Mouse (Mus musculus) hindbrain, embryonic 15.5 days (tissue): ENCODE results near the gene Lca5l. TPM values are rescaled to one million over a fixed set of nuclear protein-coding genes. Genes with fewer than 3 reads are reported as not detected.

Experiments used
- ATAC-seq: fragments of 200-750 bp; cut with Nextera tagmentation; 2 replicates; pipeline ENCODE4 v1.8.0; 2017; ENCODE audit warnings: low read depth, moderate number of reproducible peaks, moderate TSS enrichment; ENCODE audit not compliant: low FRiP score
- H3K27ac ChIP-seq: fragments of 300-500 bp; sonication (generic); replicated peaks from 2 replicates; pipeline ENCODE4 v1.5.1; 2015; ENCODE audit warnings: mild to moderate bottlenecking, inconsistent platforms
- H3K27me3 ChIP-seq: fragments of 300-500 bp; sonication (generic); 2 replicates; pipeline ENCODE4 v1.6.1; 2015; ENCODE audit warnings: control low read depth, inconsistent platforms
- H3K36me3 ChIP-seq: fragments of 300-500 bp; sonication (generic); 2 replicates; pipeline ENCODE4 v1.6.1; 2015; ENCODE audit warnings: control low read depth, inconsistent platforms
- H3K4me1 ChIP-seq: fragments of 300-500 bp; sonication (generic); replicated peaks from 2 replicates; pipeline ENCODE4 v1.6.1; 2015; ENCODE audit warnings: control low read depth, inconsistent platforms
- H3K4me2 ChIP-seq: fragments of 300-500 bp; sonication (generic); 2 replicates; pipeline ENCODE4 v1.6.1; 2015; ENCODE audit warnings: moderate library complexity, mild to moderate bottlenecking, inconsistent platforms
- H3K4me3 ChIP-seq: fragments of 300-500 bp; sonication (generic); 2 replicates; pipeline ENCODE4 v1.5.1; 2015; ENCODE audit warnings: mild to moderate bottlenecking, inconsistent platforms
- H3K9ac ChIP-seq: fragments of 300-500 bp; sonication (generic); 2 replicates; pipeline ENCODE4 v1.6.1; 2015; ENCODE audit warnings: inconsistent platforms
- H3K9me3 ChIP-seq: fragments of 300-500 bp; sonication (generic); 2 replicates; pipeline ENCODE4 v1.6.1; 2016; ENCODE audit warnings: control low read depth, inconsistent platforms
- WGBS: fragments of 180-500 bp; shearing (Covaris S2); methylation state at CpG from one replicate; pipeline ENCODE4 v1.1.7; 2015; 5-methylcytosine and 5-hydroxymethylcytosine counted together
- polyA plus RNA-seq: library from polyadenylated mRNA; unstranded; fragments of >200 nt; fragmentation: Nextera tagmentation; extraction: Ambion mirVana; gene quantifications from 2 replicates; pipeline ENCODE4 v1.2.1, GENCODE M21; 2015

Lca5l gene
- polyA plus RNA-seq, result 2.3 and 2.4 TPM in 2 replicates

DNA sequence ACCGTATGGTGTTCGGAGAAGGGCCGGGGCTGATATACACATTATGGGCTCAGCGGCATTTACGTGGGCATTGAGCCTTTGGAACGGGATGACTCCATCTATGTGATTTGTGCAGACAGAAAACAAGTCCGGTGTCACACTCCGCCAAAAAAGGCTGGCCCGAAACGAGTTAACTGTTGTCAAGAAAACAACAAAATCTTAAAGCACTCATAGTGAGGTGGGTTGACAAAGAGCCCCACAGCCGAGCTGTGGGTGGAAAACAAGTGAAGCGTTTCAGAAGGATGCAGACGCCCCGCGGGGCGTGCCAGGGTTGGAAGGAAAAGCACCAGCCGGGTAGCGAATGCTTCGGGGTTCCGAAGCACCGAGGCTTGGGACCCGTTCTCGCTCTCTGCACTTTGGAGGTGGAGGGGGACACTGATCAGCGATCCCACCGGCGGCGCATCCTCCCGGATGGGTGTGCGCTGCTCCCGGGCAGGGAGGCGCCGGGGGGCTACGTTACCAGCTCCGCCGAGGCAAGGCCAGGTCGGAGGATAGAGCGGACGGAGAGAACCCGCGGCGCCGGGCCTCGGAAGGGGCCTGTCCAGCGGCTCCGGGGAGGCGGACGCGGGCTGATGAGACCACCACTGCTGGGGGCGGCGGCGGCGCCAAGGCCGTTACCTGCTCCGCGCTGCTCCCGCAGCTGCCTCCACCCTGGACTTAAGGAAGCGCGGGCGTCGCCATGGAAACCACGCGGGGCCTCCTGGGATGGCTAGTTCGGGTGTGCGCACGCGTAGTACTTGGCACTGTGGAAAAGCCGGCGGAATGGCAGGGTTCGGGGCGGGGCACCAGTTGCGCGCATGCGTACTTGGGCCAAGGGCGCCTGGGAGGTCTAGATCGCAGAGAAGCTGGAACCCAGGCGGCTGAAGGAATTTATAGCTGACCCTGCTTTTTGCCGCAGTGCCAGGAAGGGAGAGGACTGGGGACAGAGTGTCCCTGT is at the start of gene Lca5l:
Gene Lca5l, minus strand, starts transcription at position 741 of the 976 bp plus-strand sequence.
- Histone ChIP-seq H3K27me3 (no peaks in the 10 kb centered on the region), H3K27ac (peak within 1 kb of the TSS; percentile 86), H3K4me2 (peak within 1 kb of the TSS; percentile 65), H3K4me3 (peak within 1 kb of the TSS; percentile 83), H3K9ac (peak within 1 kb of the TSS; percentile 88), H3K9me3 (no peaks in the 10 kb centered on the region), H3K36me3 (no peaks in the 10 kb centered on the region), H3K4me1 (peaks cover 12% of the 10 kb centered on the region)
- under 1% methylated on average over 77 of the region's 77 CpGs for WGBS
- ATAC-seq, result peak; percentile 98

GRCm38 (mm10) chr16:96235366-96235970 is 43.4 kb upstream of the Lca5l start, which contains the start of gene B3galt5:
Gene B3galt5, plus strand, starts transcription at chr16:96235801.
- peak within 1 kb of the TSS; percentile 64; the same call in 1 of the 2 replicates for H3K27ac ChIP-seq
- peaks cover 7% of the 10 kb centered on the region; the same call in 1 of the 2 replicates for H3K4me1 ChIP-seq
- no peak within 1 kb of the TSS for H3K4me3 ChIP-seq
- H3K36me3 ChIP-seq, result no peaks in the 10 kb centered on the region
- no peak for ATAC-seq
- 51% methylated on average over 17 of the region's 17 CpGs for WGBS
- no peak within 1 kb of the TSS for H3K9ac ChIP-seq
- H3K4me2 ChIP-seq, result peak within 1 kb of the TSS; percentile 11
- no peaks in the 10 kb centered on the region for H3K9me3 ChIP-seq
- no peaks in the 10 kb centered on the region for H3K27me3 ChIP-seq

DNA sequence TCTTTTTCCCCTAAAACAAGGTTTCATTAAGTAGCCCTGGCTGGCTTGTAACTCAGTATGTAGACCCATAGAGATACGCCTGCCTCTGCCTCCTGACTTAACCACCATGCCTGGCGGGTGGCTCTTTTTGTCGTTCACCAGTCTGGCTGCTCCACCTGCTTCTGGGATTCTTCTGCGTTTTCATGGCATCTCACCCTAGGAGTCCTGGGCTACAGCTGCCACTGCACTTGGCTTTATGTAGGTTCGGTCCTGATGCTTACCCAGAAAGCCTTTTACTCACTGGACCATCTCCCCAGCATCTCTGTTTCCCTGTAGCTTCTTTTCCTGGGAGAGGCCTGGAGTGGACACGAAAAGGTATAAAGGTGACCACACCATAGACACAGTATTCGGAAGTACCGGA is 41.9 kb upstream of the Lca5l start:
- 90% methylated on average over 8 of the region's 8 CpGs for WGBS

DNA sequence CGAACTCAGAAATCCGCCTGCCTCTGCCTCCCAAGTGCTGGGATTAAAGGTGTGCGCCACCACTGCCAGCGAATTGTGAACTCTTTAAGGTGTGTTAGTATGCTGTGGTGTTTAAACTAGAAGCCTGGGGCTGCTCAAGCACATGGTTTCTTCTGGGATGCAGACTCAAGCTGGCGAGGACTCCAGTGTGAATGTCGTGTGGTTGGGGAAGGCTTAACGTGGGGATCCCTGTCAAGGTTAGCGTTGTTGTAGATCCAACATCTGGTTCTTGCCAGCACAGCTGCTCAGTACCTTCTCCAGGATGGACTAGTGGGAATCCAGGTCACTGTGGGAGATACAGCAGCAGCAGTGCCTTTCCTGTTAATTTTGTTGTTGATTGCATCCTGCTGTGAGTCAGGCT is 39.9 kb upstream of the Lca5l start:
- Histone ChIP-seq H3K4me3 (no peak overlapping the region), H3K36me3 (no peaks in the 10 kb centered on the region), H3K4me1 (peaks cover 15% of the 10 kb centered on the region), H3K27me3 (no peaks in the 10 kb centered on the region), H3K4me2 (no peak overlapping the region), H3K9ac (no peak overlapping the region), H3K27ac (no peak overlapping the region), H3K9me3 (no peaks in the 10 kb centered on the region)
- ATAC-seq, result no peak
- 85% methylated on average over 8 of the region's 8 CpGs for WGBS

More for the DNA sequence above, 41.9 kb upstream of the Lca5l start:
- Histone ChIP-seq H3K4me2 (no peak overlapping the region), H3K4me3 (no peak overlapping the region), H3K9ac (no peak overlapping the region), H3K27me3 (no peaks in the 10 kb centered on the region), H3K36me3 (no peaks in the 10 kb centered on the region), H3K4me1 (peaks cover 10% of the 10 kb centered on the region), H3K9me3 (no peaks in the 10 kb centered on the region), H3K27ac (no peak overlapping the region)
- no peak for ATAC-seq

- no peaks in the 10 kb centered on the region for H3K9me3 ChIP-seq
- H3K4me1 ChIP-seq, result peaks cover 15% of the 10 kb centered on the region
- whole genome bisulfite sequencing, result 93% methylated on average over 4 of the region's 4 CpGs
- H3K27me3 ChIP-seq, result no peaks in the 10 kb centered on the region
- H3K36me3 ChIP-seq, result no peaks in the 10 kb centered on the region
- H3K27ac ChIP-seq, result no peak overlapping the region
- no peak overlapping the region for H3K4me3 ChIP-seq
- no peak overlapping the region for H3K4me2 ChIP-seq
- no peak for ATAC-seq
- no peak overlapping the region for H3K9ac ChIP-seq
Measured at GRCm38 (mm10) chr16:96231251-96231650, 39.2 kb upstream of the Lca5l start.

GRCm38 (mm10) chr16:96230411-96230810 is 38.3 kb upstream of the Lca5l start:
- H3K9me3 ChIP-seq, result no peaks in the 10 kb centered on the region
- H3K9ac ChIP-seq, result no peak overlapping the region
- H3K4me3 ChIP-seq, result no peak overlapping the region
- peaks cover 9% of the 10 kb centered on the region for H3K4me1 ChIP-seq
- ATAC-seq, result peak; percentile 65; the same call in 1 of the 2 replicates
- no peaks in the 10 kb centered on the region for H3K36me3 ChIP-seq
- H3K27ac ChIP-seq, result no peak overlapping the region
- 26% methylated on average over 11 of the region's 11 CpGs for WGBS
- H3K4me2 ChIP-seq, result no peak overlapping the region
- no peaks in the 10 kb centered on the region for H3K27me3 ChIP-seq

DNA sequence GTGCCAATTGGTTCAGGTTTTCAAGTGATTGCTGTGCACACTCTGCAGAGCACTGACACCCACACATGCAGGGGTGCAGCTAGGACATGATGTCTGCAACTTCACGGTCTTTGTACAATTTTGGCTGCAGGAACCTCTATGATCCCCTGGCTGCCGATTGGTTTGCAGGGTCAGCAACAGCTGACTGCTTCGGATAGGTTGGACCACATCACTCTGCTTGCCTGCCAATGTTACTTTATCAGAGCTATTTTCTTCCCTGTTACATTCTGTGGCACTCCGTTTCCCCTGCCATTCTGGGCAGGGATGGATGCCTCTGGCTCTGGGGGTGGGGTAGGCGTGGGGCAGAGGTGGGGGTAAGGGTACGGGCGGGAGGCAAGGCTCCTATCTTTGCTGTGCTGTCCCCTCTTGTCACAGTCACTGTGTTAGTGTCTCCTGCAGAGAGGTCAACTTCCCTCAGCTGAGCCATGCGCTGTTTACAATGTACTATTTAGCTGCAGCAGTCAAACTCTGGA is 37.0 kb upstream of the Lca5l start:
- 0 out of 2 replicates have a peak overlapping the region, but pooled peaks have one; percentile 8 for H3K27ac ChIP-seq
- no peaks in the 10 kb centered on the region for H3K9me3 ChIP-seq
- WGBS, result 41% methylated on average over 8 of the region's 8 CpGs
- peaks cover 7% of the 10 kb centered on the region; the same call in 1 of the 2 replicates for H3K4me1 ChIP-seq
- no peak overlapping the region for H3K9ac ChIP-seq
- no peaks in the 10 kb centered on the region for H3K36me3 ChIP-seq
- no peaks in the 10 kb centered on the region for H3K27me3 ChIP-seq
- no peak overlapping the region for H3K4me2 ChIP-seq
- H3K4me3 ChIP-seq, result no peak overlapping the region
- ATAC-seq, result no peak

DNA sequence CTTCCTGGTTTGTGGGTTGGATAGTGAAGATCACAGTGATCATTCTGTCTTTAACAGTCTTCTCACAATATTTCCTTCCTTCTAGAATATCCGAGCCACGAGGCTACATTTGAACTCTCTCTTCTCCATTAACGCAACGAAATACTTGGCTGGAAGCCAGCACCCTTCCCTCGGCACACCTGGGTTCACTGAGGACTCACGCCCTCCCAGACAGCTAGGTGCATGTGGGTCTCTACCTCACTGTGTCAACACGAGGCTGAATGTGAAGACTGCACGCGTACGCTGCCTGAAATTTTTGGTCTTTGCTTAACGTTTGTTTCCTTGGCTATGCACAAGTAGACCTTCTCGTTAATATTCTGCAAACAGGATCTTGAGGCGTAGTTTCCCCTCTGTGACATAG is 36.4 kb upstream of the Lca5l start:
- H3K27me3 ChIP-seq, result no peaks in the 10 kb centered on the region
- no peak overlapping the region for H3K27ac ChIP-seq
- H3K4me2 ChIP-seq, result no peak overlapping the region
- ATAC-seq, result no peak
- no peaks in the 10 kb centered on the region for H3K36me3 ChIP-seq
- no peak overlapping the region for H3K4me3 ChIP-seq
- peaks cover 7% of the 10 kb centered on the region; the same call in 1 of the 2 replicates for H3K4me1 ChIP-seq
- 81% methylated on average over 13 of the region's 13 CpGs for WGBS
- no peak overlapping the region for H3K9ac ChIP-seq
- no peaks in the 10 kb centered on the region for H3K9me3 ChIP-seq

DNA sequence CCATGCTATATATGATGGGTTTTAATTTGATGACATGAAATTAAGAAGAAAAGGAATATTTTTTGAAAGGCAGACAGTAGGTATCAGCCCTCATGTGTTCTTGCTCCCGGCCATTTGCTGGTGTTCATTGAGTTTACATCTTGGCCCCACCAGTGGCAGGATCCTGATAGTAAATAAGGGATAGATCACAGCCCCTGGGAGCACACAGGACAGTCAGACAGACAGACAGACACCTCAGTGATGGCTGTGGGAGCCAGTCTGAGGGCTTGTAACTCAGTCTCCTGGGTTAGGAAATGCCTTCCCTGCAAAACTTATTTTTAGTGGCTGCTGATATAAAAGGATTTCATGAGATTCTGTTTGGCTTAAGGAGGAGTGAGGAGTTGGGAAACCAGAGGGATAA is 30.4 kb upstream of the Lca5l start:
- WGBS, result 89% methylated on average over 1 of the region's 1 CpGs

DNA sequence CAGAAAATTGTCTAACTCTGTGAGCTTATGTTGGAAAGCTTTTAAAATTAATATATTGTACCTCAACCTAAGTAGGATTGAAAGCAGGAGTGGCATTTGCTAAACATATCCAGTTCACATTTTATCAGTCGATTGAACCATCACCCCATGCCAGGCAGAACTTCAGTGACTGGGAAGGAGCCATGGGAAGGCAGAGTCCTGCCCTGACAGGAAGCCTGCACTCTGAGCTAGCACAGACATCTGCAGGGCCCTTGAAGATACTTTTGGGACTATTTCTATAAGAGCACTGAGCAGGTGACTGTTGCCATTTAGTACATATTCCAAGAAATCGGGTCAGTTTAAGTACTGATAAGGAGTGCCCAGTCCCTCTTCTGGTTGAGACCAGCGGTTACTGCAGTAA is 29.9 kb upstream of the Lca5l start:
- no peak overlapping the region for H3K4me2 ChIP-seq
- H3K4me1 ChIP-seq, result no peaks in the 10 kb centered on the region
- no peaks in the 10 kb centered on the region for H3K36me3 ChIP-seq
- H3K27ac ChIP-seq, result no peak overlapping the region
- no peaks in the 10 kb centered on the region for H3K27me3 ChIP-seq
- no peak overlapping the region for H3K4me3 ChIP-seq
- WGBS, result 93% methylated on average over 3 of the region's 3 CpGs
- ATAC-seq, result no peak
- H3K9me3 ChIP-seq, result no peaks in the 10 kb centered on the region
- no peak overlapping the region for H3K9ac ChIP-seq

More for the DNA sequence above, 30.4 kb upstream of the Lca5l start:
- no peak for ATAC-seq
- H3K9ac ChIP-seq, result no peak overlapping the region
- no peaks in the 10 kb centered on the region for H3K36me3 ChIP-seq
- no peak overlapping the region for H3K4me2 ChIP-seq
- H3K9me3 ChIP-seq, result no peaks in the 10 kb centered on the region
- no peak overlapping the region for H3K4me3 ChIP-seq
- H3K27ac ChIP-seq, result no peak overlapping the region
- H3K27me3 ChIP-seq, result no peaks in the 10 kb centered on the region
- H3K4me1 ChIP-seq, result no peaks in the 10 kb centered on the region

DNA sequence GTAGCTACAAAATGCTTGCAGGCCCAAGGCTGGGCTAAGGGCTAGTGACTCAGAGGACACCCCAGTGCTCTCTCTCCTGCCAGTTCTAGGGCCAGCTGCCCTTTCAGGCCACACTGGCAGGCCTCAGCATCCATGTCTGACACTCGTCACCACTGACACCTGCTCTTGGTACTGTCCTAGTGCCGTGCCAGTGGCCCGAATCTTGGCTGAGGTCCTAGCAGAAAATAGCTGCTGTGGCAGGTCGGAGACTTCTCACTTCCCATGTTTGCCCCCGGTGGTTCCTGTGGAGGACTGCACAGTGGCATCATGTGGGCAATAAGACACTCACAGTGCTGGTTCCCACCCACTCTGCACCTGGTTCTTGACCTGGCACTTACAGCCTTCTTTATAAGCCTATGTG is 29.4 kb upstream of the Lca5l start:
- no peaks in the 10 kb centered on the region for H3K4me1 ChIP-seq
- no peak overlapping the region for H3K4me3 ChIP-seq
- no peak overlapping the region for H3K9ac ChIP-seq
- H3K27me3 ChIP-seq, result no peaks in the 10 kb centered on the region
- H3K9me3 ChIP-seq, result no peaks in the 10 kb centered on the region
- H3K36me3 ChIP-seq, result no peaks in the 10 kb centered on the region
- 72% methylated on average over 5 of the region's 5 CpGs for WGBS
- no peak overlapping the region for H3K27ac ChIP-seq
- no peak overlapping the region for H3K4me2 ChIP-seq
- no peak for ATAC-seq

DNA sequence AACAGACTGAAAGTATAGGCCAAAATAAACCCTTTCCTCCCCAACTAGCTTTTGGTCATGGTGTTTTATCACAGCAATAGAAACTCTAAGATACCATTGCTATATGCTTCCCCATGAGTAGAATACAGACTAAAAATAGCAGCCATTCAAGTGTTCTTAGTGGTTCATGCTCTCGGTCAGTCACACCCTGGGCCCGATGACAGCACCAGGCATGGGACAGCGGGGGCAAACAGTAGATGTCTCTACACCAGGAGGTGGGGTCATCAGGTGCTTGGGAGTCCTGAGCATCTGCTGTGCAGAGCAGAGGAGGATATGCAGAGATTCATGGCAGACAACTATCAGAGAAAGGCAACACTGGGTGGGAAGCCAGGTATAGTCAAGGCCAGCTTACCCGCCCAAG is 21.0 kb upstream of the Lca5l start:
- ATAC-seq, result no peak
- Histone ChIP-seq H3K4me2 (no peak overlapping the region), H3K36me3 (no peaks in the 10 kb centered on the region), H3K27ac (no peak overlapping the region), H3K9ac (no peak overlapping the region), H3K4me1 (no peaks in the 10 kb centered on the region), H3K9me3 (no peaks in the 10 kb centered on the region), H3K27me3 (no peaks in the 10 kb centered on the region), H3K4me3 (no peak overlapping the region)
- WGBS, result 96% methylated on average over 4 of the region's 4 CpGs
